Mouse (Mus musculus): ENCODE measurements around the gene Mogat2. TPM values are rescaled to one million over a fixed set of nuclear protein-coding genes. Genes with fewer than 3 reads are reported as not detected.

The Mogat2 gene
- total RNA-seq, 1 experiment: 22.9 TPM

- Histone ChIP-seq H3K9ac (ENCODE audit: insufficient read depth, low read depth, low read length, poor library complexity, severe bottlenecking) (no peak overlapping the region), H3K9me3 (ENCODE audit: control insufficient read depth, insufficient read depth, low read depth, low read length) (no peaks in the 10 kb centered on the region), H3K4me3 (ENCODE audit: insufficient read depth in 1 of 2, low read depth in 1 of 2, low read length in 2 of 2, poor library complexity in 1 of 2, severe bottlenecking in 1 of 2) (no peak overlapping the region), H3K27ac (ENCODE audit: insufficient read depth, low read depth, low read length, poor library complexity, severe bottlenecking) (no peak overlapping the region), H3K36me3 (ENCODE audit: control insufficient read depth, insufficient read depth, low read length, poor library complexity, severe bottlenecking) (no peaks in the 10 kb centered on the region), H3K4me1 (ENCODE audit: control insufficient read depth in 2 of 2, insufficient read depth in 2 of 2, low read length in 2 of 2, poor library complexity in 1 of 2) (no peaks in the 10 kb centered on the region)
- in situ Hi-C loops (cut with MboI; ENCODE audit: low sequenced_read_pairs in 2 of 2, unreplicated experiment in 2 of 2): no loop called here
- TF ChIP-seq ZC3H11A (IDR thresholded peaks at IDR 0.05; ENCODE audit: borderline replicate concordance, low read depth, low read length) (no peak), HCFC1 (IDR thresholded peaks at IDR 0.05; ENCODE audit: borderline replicate concordance, insufficient read depth, low read length) (no peak), MAFK (IDR thresholded peaks at IDR 0.05; ENCODE audit: insufficient read depth, low read depth, low read length) (no peak), ZNF384 (IDR thresholded peaks at IDR 0.05; ENCODE audit: low read depth, low read length) (no peak), CHD2 (IDR thresholded peaks at IDR 0.05; ENCODE audit: low read depth, low read length) (no peak)
- no peak for DNase-seq (ENCODE audit: low read depth, low spot score)
Measured at GRCm38 (mm10) chr7:99227267-99227666, 11.2 kb downstream of the Mogat2 start.

GRCm38 (mm10) chr7:99226662-99227061 is 11.8 kb downstream of the Mogat2 start:
- no peaks in the 10 kb centered on the region for H3K36me3 ChIP-seq (ENCODE audit: control insufficient read depth, insufficient read depth, low read length, poor library complexity, severe bottlenecking)
- in situ Hi-C loops (cut with MboI; ENCODE audit: low sequenced_read_pairs in 2 of 2, unreplicated experiment in 2 of 2): no loop called here
- no peak overlapping the region for H3K4me3 ChIP-seq (ENCODE audit: insufficient read depth in 1 of 2, low read depth in 1 of 2, low read length in 2 of 2, poor library complexity in 1 of 2, severe bottlenecking in 1 of 2)
- no peak overlapping the region for H3K9ac ChIP-seq (ENCODE audit: insufficient read depth, low read depth, low read length, poor library complexity, severe bottlenecking)
- H3K9me3 ChIP-seq (ENCODE audit: control insufficient read depth, insufficient read depth, low read depth, low read length): no peaks in the 10 kb centered on the region
- H3K27ac ChIP-seq (ENCODE audit: insufficient read depth, low read depth, low read length, poor library complexity, severe bottlenecking): no peak overlapping the region
- TF ChIP-seq ZC3H11A (IDR thresholded peaks at IDR 0.05; ENCODE audit: borderline replicate concordance, low read depth, low read length) (no peak), HCFC1 (IDR thresholded peaks at IDR 0.05; ENCODE audit: borderline replicate concordance, insufficient read depth, low read length) (no peak), MAFK (IDR thresholded peaks at IDR 0.05; ENCODE audit: insufficient read depth, low read depth, low read length) (no peak), CHD2 (IDR thresholded peaks at IDR 0.05; ENCODE audit: low read depth, low read length) (no peak), ZNF384 (IDR thresholded peaks at IDR 0.05; ENCODE audit: low read depth, low read length) (no peak)
- H3K4me1 ChIP-seq (ENCODE audit: control insufficient read depth in 2 of 2, insufficient read depth in 2 of 2, low read length in 2 of 2, poor library complexity in 1 of 2): no peaks in the 10 kb centered on the region
- DNase-seq (ENCODE audit: low read depth, low spot score): no peak

- DNase-seq (ENCODE audit: low read depth, low spot score): no peak
- Histone ChIP-seq H3K9ac (ENCODE audit: insufficient read depth, low read depth, low read length, poor library complexity, severe bottlenecking) (no peak overlapping the region), H3K4me3 (ENCODE audit: insufficient read depth in 1 of 2, low read depth in 1 of 2, low read length in 2 of 2, poor library complexity in 1 of 2, severe bottlenecking in 1 of 2) (no peak overlapping the region), H3K36me3 (ENCODE audit: control insufficient read depth, insufficient read depth, low read length, poor library complexity, severe bottlenecking) (no peaks in the 10 kb centered on the region), H3K4me1 (ENCODE audit: control insufficient read depth in 2 of 2, insufficient read depth in 2 of 2, low read length in 2 of 2, poor library complexity in 1 of 2) (no peaks in the 10 kb centered on the region), H3K9me3 (ENCODE audit: control insufficient read depth, insufficient read depth, low read depth, low read length) (no peaks in the 10 kb centered on the region), H3K27ac (ENCODE audit: insufficient read depth, low read depth, low read length, poor library complexity, severe bottlenecking) (no peak overlapping the region)
- in situ Hi-C loops (cut with MboI; ENCODE audit: low sequenced_read_pairs in 2 of 2, unreplicated experiment in 2 of 2): no loop called here
- no peak for TF ChIP-seq ZNF384 (IDR thresholded peaks at IDR 0.05; ENCODE audit: low read depth, low read length)
- no peak for TF ChIP-seq ZC3H11A (IDR thresholded peaks at IDR 0.05; ENCODE audit: borderline replicate concordance, low read depth, low read length)
Measured at GRCm38 (mm10) chr7:99225421-99225820, 13.0 kb downstream of the Mogat2 start.

- in situ Hi-C loops (cut with MboI; ENCODE audit: low sequenced_read_pairs in 2 of 2, unreplicated experiment in 2 of 2): no loop called here
- DNase-seq (ENCODE audit: low read depth, low spot score): no peak
Measured at GRCm38 (mm10) chr7:99224648-99225190, 13.7 kb downstream of the Mogat2 start.

GRCm38 (mm10) chr7:99224225-99224624 is 14.2 kb downstream of the Mogat2 start:
- TF ChIP-seq MAFK (IDR thresholded peaks at IDR 0.05; ENCODE audit: insufficient read depth, low read depth, low read length) (no peak), ZNF384 (IDR thresholded peaks at IDR 0.05; ENCODE audit: low read depth, low read length) (no peak), CHD2 (IDR thresholded peaks at IDR 0.05; ENCODE audit: low read depth, low read length) (no peak), HCFC1 (IDR thresholded peaks at IDR 0.05; ENCODE audit: borderline replicate concordance, insufficient read depth, low read length) (no peak), ZC3H11A (IDR thresholded peaks at IDR 0.05; ENCODE audit: borderline replicate concordance, low read depth, low read length) (no peak)
- Histone ChIP-seq H3K36me3 (ENCODE audit: control insufficient read depth, insufficient read depth, low read length, poor library complexity, severe bottlenecking) (no peaks in the 10 kb centered on the region), H3K9ac (ENCODE audit: insufficient read depth, low read depth, low read length, poor library complexity, severe bottlenecking) (no peak overlapping the region), H3K4me3 (ENCODE audit: insufficient read depth in 1 of 2, low read depth in 1 of 2, low read length in 2 of 2, poor library complexity in 1 of 2, severe bottlenecking in 1 of 2) (no peak overlapping the region), H3K27ac (ENCODE audit: insufficient read depth, low read depth, low read length, poor library complexity, severe bottlenecking) (no peak overlapping the region), H3K9me3 (ENCODE audit: control insufficient read depth, insufficient read depth, low read depth, low read length) (no peaks in the 10 kb centered on the region), H3K4me1 (ENCODE audit: control insufficient read depth in 2 of 2, insufficient read depth in 2 of 2, low read length in 2 of 2, poor library complexity in 1 of 2) (no peaks in the 10 kb centered on the region)
- in situ Hi-C loops (cut with MboI; ENCODE audit: low sequenced_read_pairs in 2 of 2, unreplicated experiment in 2 of 2): no loop called here
- no peak for DNase-seq (ENCODE audit: low read depth, low spot score)

More at GRCm38 (mm10) chr7:99224648-99225190, 13.7 kb downstream of the Mogat2 start:
- H3K4me1 ChIP-seq (ENCODE audit: control insufficient read depth in 2 of 2, insufficient read depth in 2 of 2, low read length in 2 of 2, poor library complexity in 1 of 2): no peaks in the 10 kb centered on the region
- no peak overlapping the region for H3K4me3 ChIP-seq (ENCODE audit: insufficient read depth in 1 of 2, low read depth in 1 of 2, low read length in 2 of 2, poor library complexity in 1 of 2, severe bottlenecking in 1 of 2)
- H3K9me3 ChIP-seq (ENCODE audit: control insufficient read depth, insufficient read depth, low read depth, low read length): no peaks in the 10 kb centered on the region
- H3K9ac ChIP-seq (ENCODE audit: insufficient read depth, low read depth, low read length, poor library complexity, severe bottlenecking): no peak overlapping the region
- TF ChIP-seq MAFK (IDR thresholded peaks at IDR 0.05; ENCODE audit: insufficient read depth, low read depth, low read length) (no peak), ZNF384 (IDR thresholded peaks at IDR 0.05; ENCODE audit: low read depth, low read length) (no peak), CHD2 (IDR thresholded peaks at IDR 0.05; ENCODE audit: low read depth, low read length) (no peak), ZC3H11A (IDR thresholded peaks at IDR 0.05; ENCODE audit: borderline replicate concordance, low read depth, low read length) (no peak), HCFC1 (IDR thresholded peaks at IDR 0.05; ENCODE audit: borderline replicate concordance, insufficient read depth, low read length) (no peak)
- no peak overlapping the region for H3K27ac ChIP-seq (ENCODE audit: insufficient read depth, low read depth, low read length, poor library complexity, severe bottlenecking)
- H3K36me3 ChIP-seq (ENCODE audit: control insufficient read depth, insufficient read depth, low read length, poor library complexity, severe bottlenecking): no peaks in the 10 kb centered on the region
